Mouse (Mus musculus) bone marrow, adult 2 months (tissue): ENCODE data around the gene Rnf43. TPM values are rescaled to one million over a fixed set of nuclear protein-coding genes. Genes with fewer than 3 reads are reported as not detected.

Experiments
- H3K27ac ChIP-seq: fragments of 200-500 bp; 2 replicates; pipeline ENCODE4 v1.5.1; 2012; ENCODE audit warnings: low read depth, mild to moderate bottlenecking, control low read depth, inconsistent platforms, low read length; ENCODE audit not compliant: control insufficient read depth, poor library complexity, insufficient read depth
- H3K4me1 ChIP-seq: fragments of 200-500 bp; 2 replicates; pipeline ENCODE4 v1.6.1; 2011; ENCODE audit warnings: low read length; ENCODE audit not compliant: control insufficient read depth, insufficient read depth
- H3K4me3 ChIP-seq: fragments of 200-500 bp; replicated peaks from 2 replicates; pipeline ENCODE3; 2011; ENCODE audit warnings: mild to moderate bottlenecking, low read depth, low read length, control low read depth; ENCODE audit not compliant: control insufficient read depth
- CTCF ChIP-seq: fragments of 200-500 bp; IDR thresholded peaks from 2 replicates; pipeline ENCODE4 v1.5.1; 2011; ENCODE audit warnings: low read length, control low read depth; ENCODE audit not compliant: control insufficient read depth, insufficient read depth
- POLR2A ChIP-seq: fragments of 200-500 bp; IDR thresholded peaks from 2 replicates; pipeline ENCODE4 v1.6.1; 2011; ENCODE audit warnings: low read depth, mild to moderate bottlenecking, control low read depth, low read length, borderline replicate concordance; ENCODE audit not compliant: control insufficient read depth
- WGBS: fragments of 180-500 bp; shearing (Covaris S2); methylation state at CpG from one replicate; pipeline ENCODE4 v1.1.7; 2018; 5-methylcytosine and 5-hydroxymethylcytosine counted together
- polyA plus RNA-seq: library from polyadenylated mRNA; stranded (reverse); fragments of >200 nt; gene quantifications from 2 replicates; pipeline ENCODE4 v1.2.4, GENCODE M21; 2011; ENCODE audit warnings: low replicate concordance; ENCODE audit not compliant: missing spikeins, insufficient read depth, insufficient read length

Rnf43 gene
- 0.97 and 3.9 TPM in 2 replicates for polyA plus RNA-seq

DNA sequence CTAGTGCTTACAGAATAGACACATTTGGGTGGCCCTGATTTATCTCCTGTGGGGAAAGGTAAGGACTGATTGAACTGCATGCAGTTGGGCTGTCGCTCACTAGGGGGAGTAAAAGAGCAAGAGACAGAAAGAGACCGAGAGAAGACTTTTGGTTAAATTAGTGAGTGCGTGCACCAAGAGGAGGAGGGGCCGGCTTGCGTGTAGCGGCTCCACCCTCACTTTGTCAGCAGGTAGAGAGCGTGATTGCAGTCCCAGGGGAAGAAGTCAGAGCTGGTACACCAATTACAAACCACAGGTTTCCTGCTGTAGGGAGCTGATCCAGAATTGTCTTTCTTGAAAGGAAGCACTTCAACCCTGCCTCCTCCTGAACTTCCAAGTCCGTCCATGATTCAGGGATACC is at the start of gene Rnf43:
Gene Rnf43, plus strand, starts transcription at position 316 of the 400 bp plus-strand sequence.
- Histone ChIP-seq H3K27ac (no peak within 1 kb of the TSS), H3K4me3 (peak within 1 kb of the TSS; percentile 16), H3K4me1 (no peaks in the 10 kb centered on the region)
- WGBS = under 1% methylated on average over 8 of the region's 8 CpGs
- TF ChIP-seq CTCF (no peak; the same call in 1 of the 2 replicates), POLR2A (no peak)

DNA sequence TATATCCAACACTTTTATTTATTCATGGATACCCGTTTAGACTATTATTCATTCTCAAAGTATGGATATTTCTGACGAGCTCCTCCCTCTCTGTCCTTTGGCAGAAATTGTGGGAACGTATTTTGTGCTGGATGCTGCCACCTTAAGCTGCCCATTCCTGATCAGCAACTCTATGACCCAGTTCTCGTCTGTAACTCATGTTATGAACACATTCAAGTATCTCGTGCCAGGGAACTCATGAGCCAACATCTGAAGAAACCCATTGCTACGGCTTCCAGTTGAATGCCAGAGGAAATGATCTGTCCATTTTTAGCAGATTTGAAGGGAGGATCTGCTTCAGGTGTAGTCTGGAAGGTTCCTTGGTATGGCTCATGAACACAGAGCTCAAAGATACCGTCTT is 48.5 kb upstream of the Rnf43 start:
- Histone ChIP-seq H3K4me1 (no peaks in the 10 kb centered on the region; the same call in 1 of the 2 replicates), H3K27ac (no peak overlapping the region), H3K4me3 (no peak overlapping the region)
- TF ChIP-seq POLR2A (no peak), CTCF (no peak)
- WGBS = 84% methylated on average over 7 of the region's 7 CpGs

DNA sequence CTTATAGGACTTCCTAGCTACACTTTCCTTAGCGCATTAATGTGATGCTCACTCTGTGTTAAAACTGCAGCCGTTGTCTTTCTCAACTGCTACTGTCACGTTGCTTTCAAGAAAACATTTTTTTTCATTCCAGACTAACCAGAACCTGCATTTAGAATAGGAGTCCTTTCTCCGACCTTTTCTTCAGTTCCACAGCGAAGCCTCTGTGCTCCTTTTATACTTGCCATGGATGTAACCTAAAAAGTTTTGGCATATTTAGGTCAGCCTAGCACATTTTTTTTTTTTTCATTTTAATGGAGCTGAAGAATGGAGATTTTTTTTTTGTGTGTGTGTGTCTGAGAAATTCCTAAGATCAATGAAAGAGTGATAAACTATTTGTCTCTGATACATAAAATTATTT is 47.0 kb upstream of the Rnf43 start:
- H3K4me3 ChIP-seq = no peak overlapping the region
- no peaks in the 10 kb centered on the region; the same call in 1 of the 2 replicates for H3K4me1 ChIP-seq
- no peak for TF ChIP-seq POLR2A
- no peak for TF ChIP-seq CTCF
- no peak overlapping the region for H3K27ac ChIP-seq
- 92% methylated on average over 5 of the region's 5 CpGs for WGBS

- Histone ChIP-seq H3K4me1 (no peaks in the 10 kb centered on the region; the same call in 1 of the 2 replicates), H3K27ac (no peak overlapping the region), H3K4me3 (no peak overlapping the region)
- 96% methylated on average over 2 of the region's 2 CpGs for WGBS
- TF ChIP-seq POLR2A = no peak
Measured at GRCm38 (mm10) chr11:87615952-87616351, 46.6 kb upstream of the Rnf43 start.

DNA sequence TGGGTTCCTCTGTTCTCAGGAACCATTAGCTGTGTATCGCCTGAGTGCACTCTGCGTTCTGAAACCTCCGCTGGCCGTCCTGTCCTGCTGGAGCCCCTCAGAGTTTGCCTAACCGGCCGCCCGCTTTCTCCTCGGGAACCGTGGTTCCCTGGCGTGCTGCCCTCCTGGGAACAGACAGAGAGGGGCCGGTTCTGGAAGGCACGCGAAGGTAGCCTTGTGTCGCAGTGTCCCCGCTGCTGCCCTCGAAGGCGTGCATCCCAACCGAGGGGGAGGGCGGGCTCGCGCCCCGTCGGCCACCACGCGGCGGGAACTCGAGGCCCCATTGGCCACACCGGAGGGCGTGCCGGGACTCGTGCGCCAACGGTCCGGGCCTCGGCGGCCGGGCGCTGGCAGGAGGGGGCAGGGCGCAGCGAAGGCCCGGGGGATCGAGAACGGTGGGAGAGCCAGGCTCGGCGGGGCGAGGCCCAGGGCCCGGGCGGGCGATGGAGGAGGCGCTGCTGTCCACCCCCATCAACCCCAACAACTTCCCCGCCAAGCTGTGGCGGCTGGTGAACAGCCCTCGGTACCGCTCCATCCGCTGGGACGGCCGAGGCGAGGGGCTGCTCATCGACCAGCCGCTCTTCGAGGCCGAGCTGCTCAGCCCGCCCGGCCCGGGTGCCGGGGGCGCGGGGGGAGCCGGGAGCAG is 45.6 kb upstream of the Rnf43 start, which contains the start of gene Hsf5:
Gene Hsf5, plus strand, starts transcription at position 375 of the 685 bp plus-strand sequence.
- Histone ChIP-seq H3K4me1 (no peaks in the 10 kb centered on the region; the same call in 1 of the 2 replicates), H3K27ac (no peak within 1 kb of the TSS; the same call in 1 of the 2 replicates), H3K4me3 (no peak within 1 kb of the TSS)
- WGBS = 95% methylated on average over 69 of the region's 69 CpGs
- TF ChIP-seq POLR2A (no peak), CTCF (no peak)

- H3K4me3 ChIP-seq = no peak overlapping the region
- no peak overlapping the region for H3K27ac ChIP-seq
- H3K4me1 ChIP-seq = no peaks in the 10 kb centered on the region; the same call in 1 of the 2 replicates
- TF ChIP-seq POLR2A (no peak; the same call in 1 of the 2 replicates), CTCF (no peak)
- WGBS = 96% methylated on average over 32 of the region's 32 CpGs
Measured at GRCm38 (mm10) chr11:87617606-87618005, 44.9 kb upstream of the Rnf43 start.

GRCm38 (mm10) chr11:87623160-87623559 is 39.4 kb upstream of the Rnf43 start:
- 88% methylated on average over 4 of the region's 4 CpGs for WGBS
- Histone ChIP-seq H3K4me3 (no peak overlapping the region), H3K4me1 (no peaks in the 10 kb centered on the region), H3K27ac (no peak overlapping the region)
- TF ChIP-seq POLR2A (no peak), CTCF (no peak)

DNA sequence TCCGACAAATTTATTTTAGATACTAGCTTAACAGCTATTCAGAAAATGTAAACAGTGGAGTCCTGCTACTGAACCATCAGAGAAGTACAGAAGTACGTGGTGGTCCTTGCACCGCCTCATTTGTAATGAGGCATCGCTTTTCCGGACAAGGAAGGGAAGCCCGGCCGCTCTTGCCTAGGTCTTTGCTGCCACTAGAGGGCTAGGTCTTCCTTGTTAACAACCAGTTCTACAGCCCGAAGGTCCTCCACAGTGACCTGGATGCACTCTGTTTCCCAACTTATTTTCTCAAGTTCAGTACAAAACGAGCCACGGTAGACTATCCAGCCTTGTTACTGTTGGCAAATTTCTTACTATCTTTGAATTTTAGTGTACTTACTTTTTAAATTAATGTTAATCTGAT is 32.7 kb upstream of the Rnf43 start:
- no peak overlapping the region for H3K27ac ChIP-seq
- H3K4me1 ChIP-seq = no peaks in the 10 kb centered on the region
- WGBS = 8% methylated on average over 10 of the region's 10 CpGs
- no peak for TF ChIP-seq POLR2A
- TF ChIP-seq CTCF = peak; percentile 73
- H3K4me3 ChIP-seq = no peak overlapping the region
